Mouse (Mus musculus) kidney, adult 2 months (tissue): ENCODE results near the gene Usp10.

Experiments
- CTCF ChIP-seq: fragments of 200-500 bp; conservative IDR thresholded peaks from 2 replicates; pipeline ENCODE4 v1.5.1; 2011; ENCODE audit warnings: low read depth, mild to moderate bottlenecking, control low read depth, low read length, moderate library complexity, mixed read lengths; ENCODE audit not compliant: insufficient read depth, insufficient read length
- POLR2A ChIP-seq: fragments of 200-500 bp; IDR thresholded peaks from one replicate; pipeline ENCODE4 v1.6.1; 2011; ENCODE audit warnings: low read depth, low read length, control low read depth

- TF ChIP-seq CTCF (no peak), POLR2A (no peak)
Observed at GRCm38 (mm10) chr8:119918155-119918567, 8.0 kb downstream of the Usp10 start.
